Mouse (Mus musculus): ENCODE results near the gene Runx2. TPM values are rescaled to one million over a fixed set of nuclear protein-coding genes. Genes with fewer than 3 reads are reported as not detected.

Gene Runx2
- total and polyA plus RNA-seq, 2 experiments from 2014 or later: 0.59 to 1.8 TPM

DNA sequence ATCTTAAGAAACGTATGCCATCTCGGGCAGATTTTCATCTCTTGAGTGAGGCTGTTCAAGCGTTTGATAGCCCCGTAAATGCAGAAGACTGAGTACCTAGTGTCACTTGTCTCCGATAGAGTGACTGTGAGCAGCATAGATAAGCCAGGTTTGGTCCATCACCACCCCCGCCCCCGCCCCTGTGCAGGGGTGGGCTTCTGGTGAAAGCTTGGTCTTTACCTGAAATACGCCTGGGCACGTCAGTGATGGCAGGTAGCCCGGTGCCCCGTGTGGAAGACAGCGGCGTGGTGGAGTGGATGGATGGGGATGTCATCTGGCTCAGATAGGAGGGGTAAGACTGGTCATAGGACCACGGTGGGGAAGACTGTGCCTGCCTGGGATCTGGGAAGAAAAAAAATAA lies 175.2 kb downstream of the Runx2 start:
- no peak for DNase-seq (ENCODE audit: low spot score)
- WGBS: 93% methylated on average over 14 of the region's 14 CpGs

DNA sequence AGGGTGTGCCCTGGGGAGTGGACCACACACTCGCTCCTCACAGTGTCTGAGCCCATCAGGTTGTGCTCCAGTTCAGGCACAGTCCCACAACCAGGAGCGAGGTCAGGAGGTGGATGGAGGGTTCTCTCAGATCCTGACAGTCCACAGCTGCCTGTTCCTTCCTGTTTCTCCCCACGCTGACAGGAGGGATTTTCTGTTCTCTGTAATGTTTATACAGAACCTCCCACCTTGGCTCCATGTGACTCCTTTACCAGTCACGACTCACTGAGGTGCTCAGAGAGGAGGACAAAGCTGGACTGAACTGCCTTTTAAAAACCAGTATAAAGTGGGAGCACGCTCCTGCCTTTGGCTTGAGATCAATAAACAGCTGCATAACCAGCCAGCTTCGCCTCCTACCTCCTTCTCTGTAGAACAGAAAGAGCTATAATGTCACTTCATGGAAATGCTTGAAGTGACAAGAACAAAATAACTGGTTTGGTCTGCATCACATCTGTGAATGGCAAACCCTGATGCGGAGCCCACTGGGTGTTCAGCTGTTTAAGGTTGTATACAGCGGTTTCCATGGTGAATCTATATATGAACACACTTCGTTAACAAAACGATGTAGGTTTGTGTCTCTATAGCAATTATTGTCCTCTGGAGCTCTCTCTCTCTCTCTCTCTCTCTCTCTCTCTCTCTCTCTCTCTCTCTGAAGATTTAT lies 177.3 kb downstream of the Runx2 start:
- Histone ChIP-seq H3K27ac (ENCODE audit: low read depth, low read length) (no peak overlapping the region), H3K27me3 (ENCODE audit: insufficient read depth, low read length) (no peaks in the 10 kb centered on the region), H3K9me3 (ENCODE audit: low read length) (no peaks in the 10 kb centered on the region), H3K4me1 (ENCODE audit: insufficient read depth, low read length) (no peaks in the 10 kb centered on the region), H3K36me3 (ENCODE audit: insufficient read depth, low read length) (no peaks in the 10 kb centered on the region), H3K4me2 (ENCODE audit: low read depth, low read length, poor library complexity, severe bottlenecking) (no peak overlapping the region), H3K4me3 (ENCODE audit: low read depth, low read length) (no peak overlapping the region), H3K9ac (replicated peaks; ENCODE audit: low read length, poor library complexity, severe bottlenecking) (no peak overlapping the region)
- 72% methylated on average over 10 of the region's 10 CpGs for WGBS
- ATAC-seq (ENCODE audit: low FRiP score) (no peak), DNase-seq (ENCODE audit: low spot score) (no peak)
- no peak for TF ChIP-seq CTCF (IDR thresholded peaks at IDR 0.05)

More for the DNA sequence above, 175.2 kb downstream of the Runx2 start:
- Histone ChIP-seq H3K27me3 (ENCODE audit: insufficient read depth, low read length) (no peaks in the 10 kb centered on the region), H3K4me2 (ENCODE audit: low read depth, low read length, poor library complexity, severe bottlenecking) (no peak overlapping the region), H3K9ac (replicated peaks; ENCODE audit: low read length, poor library complexity, severe bottlenecking) (no peak overlapping the region), H3K4me3 (ENCODE audit: low read depth, low read length) (no peak overlapping the region), H3K36me3 (ENCODE audit: insufficient read depth, low read length) (no peaks in the 10 kb centered on the region), H3K4me1 (ENCODE audit: insufficient read depth, low read length) (no peaks in the 10 kb centered on the region), H3K9me3 (ENCODE audit: low read length) (no peaks in the 10 kb centered on the region), H3K27ac (ENCODE audit: low read depth, low read length) (no peak overlapping the region)
- no peak for ATAC-seq (ENCODE audit: low FRiP score)
- no peak for TF ChIP-seq CTCF (IDR thresholded peaks at IDR 0.05)

DNA sequence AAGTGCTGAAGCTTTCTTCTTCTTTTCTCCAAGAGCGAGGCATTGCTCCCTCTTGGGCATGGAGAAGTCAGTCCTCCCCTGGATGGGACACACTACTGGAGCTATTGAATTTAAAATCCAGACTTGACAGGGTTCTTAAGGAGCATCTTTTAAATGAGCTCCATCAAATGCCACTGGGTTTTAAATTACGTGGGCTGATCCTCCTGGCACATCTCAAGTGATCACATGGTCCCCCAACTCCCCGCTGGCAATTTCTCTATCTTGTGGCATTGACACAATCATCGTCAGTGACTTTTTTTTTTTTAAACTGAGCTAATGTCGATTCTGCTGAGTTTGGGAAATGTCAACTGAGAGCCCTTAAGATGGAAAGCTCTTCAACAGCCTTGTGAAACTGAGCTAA lies 180.1 kb downstream of the Runx2 start:
- ATAC-seq (ENCODE audit: low FRiP score) (no peak), DNase-seq (ENCODE audit: low spot score) (no peak)
- no peak for TF ChIP-seq CTCF (IDR thresholded peaks at IDR 0.05)
- H3K27ac ChIP-seq (ENCODE audit: low read depth, low read length): no peak overlapping the region
- H3K4me3 ChIP-seq (ENCODE audit: low read depth, low read length): no peak overlapping the region
- WGBS: 75% methylated on average over 5 of the region's 5 CpGs
- H3K27me3 ChIP-seq (ENCODE audit: insufficient read depth, low read length): no peaks in the 10 kb centered on the region
- no peaks in the 10 kb centered on the region for H3K4me1 ChIP-seq (ENCODE audit: insufficient read depth, low read length)
- H3K9ac ChIP-seq (replicated peaks; ENCODE audit: low read length, poor library complexity, severe bottlenecking): no peak overlapping the region
- H3K9me3 ChIP-seq (ENCODE audit: low read length): no peaks in the 10 kb centered on the region
- H3K4me2 ChIP-seq (ENCODE audit: low read depth, low read length, poor library complexity, severe bottlenecking): no peak overlapping the region
- H3K36me3 ChIP-seq (ENCODE audit: insufficient read depth, low read length): no peaks in the 10 kb centered on the region

DNA sequence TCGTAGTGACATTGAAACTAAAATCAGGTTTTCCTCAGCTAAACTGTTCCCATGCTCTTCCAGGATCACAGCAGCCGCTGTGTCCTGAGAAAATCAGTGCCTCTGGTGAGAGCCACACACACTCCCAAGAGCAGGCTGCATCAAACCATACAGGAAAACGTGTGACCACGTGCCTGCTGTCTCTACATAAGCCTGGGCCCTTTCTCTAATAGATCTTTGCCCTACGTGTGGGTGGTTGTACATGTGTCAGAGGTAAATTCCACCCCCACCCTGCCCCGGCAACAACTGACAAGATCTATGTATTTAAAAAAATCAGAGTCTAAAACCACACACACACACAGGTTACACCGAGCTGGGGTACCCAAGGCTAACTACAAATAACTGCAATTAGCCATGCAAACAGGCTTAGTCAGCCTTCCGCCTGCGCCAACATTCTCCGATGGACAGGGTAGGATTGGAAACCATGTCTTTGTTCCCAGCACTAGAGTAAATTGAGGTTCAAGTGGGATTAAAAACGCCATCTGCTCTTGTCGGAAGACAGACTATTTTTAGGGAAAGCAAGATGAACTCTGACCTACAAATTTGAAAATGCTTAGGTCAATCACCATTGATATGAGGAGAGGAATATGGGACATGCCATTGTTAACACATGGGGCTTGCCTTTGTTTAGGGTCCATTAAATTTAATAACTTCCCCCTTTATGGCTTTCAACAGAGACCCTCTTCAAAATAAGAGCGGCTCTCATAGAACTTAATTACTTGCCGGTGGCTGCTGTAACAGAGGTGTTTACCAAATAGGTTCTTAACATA lies 180.8 kb downstream of the Runx2 start:
- Histone ChIP-seq H3K4me3 (ENCODE audit: low read depth, low read length) (no peak overlapping the region), H3K27ac (ENCODE audit: low read depth, low read length) (no peak overlapping the region), H3K9ac (replicated peaks; ENCODE audit: low read length, poor library complexity, severe bottlenecking) (no peak overlapping the region), H3K4me2 (ENCODE audit: low read depth, low read length, poor library complexity, severe bottlenecking) (no peak overlapping the region), H3K27me3 (ENCODE audit: insufficient read depth, low read length) (no peaks in the 10 kb centered on the region), H3K9me3 (ENCODE audit: low read length) (no peaks in the 10 kb centered on the region), H3K36me3 (ENCODE audit: insufficient read depth, low read length) (no peaks in the 10 kb centered on the region), H3K4me1 (ENCODE audit: insufficient read depth, low read length) (no peaks in the 10 kb centered on the region)
- no peak for TF ChIP-seq CTCF (IDR thresholded peaks at IDR 0.05)
- no peak for DNase-seq (ENCODE audit: low spot score)
- ATAC-seq (ENCODE audit: low FRiP score): no peak
- 75% methylated on average over 14 of the region's 14 CpGs for WGBS

DNA sequence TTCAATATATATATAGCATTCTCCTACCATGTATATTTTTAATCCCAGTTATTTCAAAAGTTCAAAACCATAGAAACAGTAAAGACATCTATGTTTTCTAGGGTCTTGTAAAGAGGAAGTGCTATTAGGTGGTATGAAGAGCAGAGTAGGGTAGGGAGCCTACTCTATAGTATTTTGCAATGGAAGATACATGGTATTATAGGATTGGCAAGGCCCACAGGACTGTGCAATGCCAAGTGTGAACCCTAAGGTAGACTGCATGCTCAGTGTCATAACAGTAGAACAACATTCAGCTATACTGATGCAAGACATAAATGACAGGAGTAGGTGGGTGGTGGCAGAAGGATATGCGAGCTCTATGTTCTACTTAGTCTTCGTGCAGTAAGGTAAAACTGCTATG lies 181.7 kb downstream of the Runx2 start:
- no peaks in the 10 kb centered on the region for H3K9me3 ChIP-seq (ENCODE audit: low read length)
- no peak for TF ChIP-seq CTCF (IDR thresholded peaks at IDR 0.05)
- H3K36me3 ChIP-seq (ENCODE audit: insufficient read depth, low read length): no peaks in the 10 kb centered on the region
- no peak overlapping the region for H3K9ac ChIP-seq (replicated peaks; ENCODE audit: low read length, poor library complexity, severe bottlenecking)
- DNase-seq (ENCODE audit: low spot score): no peak
- no peaks in the 10 kb centered on the region for H3K27me3 ChIP-seq (ENCODE audit: insufficient read depth, low read length)
- 97% methylated on average over 2 of the region's 2 CpGs for WGBS
- H3K4me1 ChIP-seq (ENCODE audit: insufficient read depth, low read length): no peaks in the 10 kb centered on the region
- no peak overlapping the region for H3K4me2 ChIP-seq (ENCODE audit: low read depth, low read length, poor library complexity, severe bottlenecking)
- H3K27ac ChIP-seq (ENCODE audit: low read depth, low read length): no peak overlapping the region
- no peak overlapping the region for H3K4me3 ChIP-seq (ENCODE audit: low read depth, low read length)
- ATAC-seq (ENCODE audit: low FRiP score): no peak

DNA sequence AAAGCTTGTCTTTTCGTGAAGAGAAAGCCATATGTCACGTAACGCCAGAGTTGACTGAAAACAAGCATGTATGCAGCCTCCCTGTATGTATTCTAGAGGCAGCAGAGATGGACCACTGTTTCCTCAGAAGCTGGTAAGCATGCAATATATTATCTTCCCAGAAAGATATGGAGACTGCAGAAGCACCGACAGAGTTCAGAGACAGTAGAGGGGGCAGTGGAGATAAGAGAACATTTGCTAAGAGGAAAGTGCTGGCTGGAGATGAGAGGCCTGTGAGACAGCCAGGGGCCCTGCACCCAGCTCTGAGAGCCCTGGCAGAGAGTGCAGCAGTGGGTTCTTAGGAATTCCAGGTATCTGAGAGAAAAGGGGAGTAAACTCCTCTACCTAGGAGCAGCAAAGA lies 182.3 kb downstream of the Runx2 start:
- no peak overlapping the region for H3K4me3 ChIP-seq (ENCODE audit: low read depth, low read length)
- no peak for TF ChIP-seq CTCF (IDR thresholded peaks at IDR 0.05)
- no peaks in the 10 kb centered on the region for H3K27me3 ChIP-seq (ENCODE audit: insufficient read depth, low read length)
- H3K27ac ChIP-seq (ENCODE audit: low read depth, low read length): no peak overlapping the region
- no peak overlapping the region for H3K4me2 ChIP-seq (ENCODE audit: low read depth, low read length, poor library complexity, severe bottlenecking)
- H3K4me1 ChIP-seq (ENCODE audit: insufficient read depth, low read length): no peaks in the 10 kb centered on the region
- 90% methylated on average over 4 of the region's 4 CpGs for WGBS
- no peaks in the 10 kb centered on the region for H3K36me3 ChIP-seq (ENCODE audit: insufficient read depth, low read length)
- no peak for DNase-seq (ENCODE audit: low spot score)
- H3K9me3 ChIP-seq (ENCODE audit: low read length): no peaks in the 10 kb centered on the region
- no peak for ATAC-seq (ENCODE audit: low FRiP score)
- no peak overlapping the region for H3K9ac ChIP-seq (replicated peaks; ENCODE audit: low read length, poor library complexity, severe bottlenecking)
